Mouse (Mus musculus) skeletal muscle tissue, postnatal 0 days (tissue): Measurements from ENCODE around the gene Spata9. TPM values are rescaled to one million over a fixed set of nuclear protein-coding genes. Genes with fewer than 3 reads are reported as not detected.

ENCODE experiments used
- polyA plus RNA-seq: library from polyadenylated mRNA; unstranded; fragments of >200 nt; fragmentation: Nextera tagmentation; extraction: Ambion mirVana; gene quantifications from 2 replicates; pipeline ENCODE4 v1.2.1, GENCODE M21; 2015

The Spata9 gene
- 0.23 and 0.58 TPM in 2 replicates for polyA plus RNA-seq

GRCm38 (mm10) chr13:75966850-75967249 lies at the start of gene Spata9:
TSS of gene Spata9 (plus strand) at chr13:75967150.

GRCm38 (mm10) chr13:75943189-75944043 lies 23.5 kb upstream of the Spata9 start, which contains the start of gene Rhobtb3:
TSS of gene Rhobtb3 (minus strand) at chr13:75943925.

GRCm38 (mm10) chr13:76017974-76018843 lies 51.3 kb downstream of the Spata9 start, which contains the start of gene Rfesd:
TSS of gene Rfesd (minus strand) at chr13:76018719.

Other genes starting within 250 kb of the Spata9 start
- gene Glrx, start 127.3 kb upstream of the Spata9 start, polyA plus RNA-seq, result 46.6 and 59.4 TPM in 2 replicates
- 18.2 and 21.5 TPM in 2 replicates for gene Rhobtb3, start 23.2 kb upstream of the Spata9 start, polyA plus RNA-seq
- gene Rfesd, start 51.6 kb downstream of the Spata9 start, polyA plus RNA-seq, result 14.4 and 18.4 TPM in 2 replicates
- 0.29 TPM in 1 of 2 replicates, not detected in the other for gene Gpr150, start 89.8 kb downstream of the Spata9 start, polyA plus RNA-seq
- 3.8 and 4.7 TPM in 2 replicates for gene Arsk, start 131.5 kb downstream of the Spata9 start, polyA plus RNA-seq
- gene Ttc37, start 131.6 kb downstream of the Spata9 start, polyA plus RNA-seq, result 4.7 TPM in 2 replicates